Mouse (Mus musculus) testis, adult 2 months (tissue): ENCODE results near the gene Osm. TPM values are rescaled to one million over a fixed set of nuclear protein-coding genes. Genes with fewer than 3 reads are reported as not detected.

Experiments
- H3K27ac ChIP-seq: fragments of 200-500 bp; 2 replicates; pipeline ENCODE4 v1.5.1; 2012; ENCODE audit warnings: low read depth, low read length; ENCODE audit not compliant: control insufficient read depth, insufficient read depth
- H3K27me3 ChIP-seq: fragments of 200-500 bp; 2 replicates; pipeline ENCODE4 v1.6.1; 2012; ENCODE audit warnings: mild to moderate bottlenecking, low read length, moderate library complexity; ENCODE audit not compliant: control insufficient read depth, insufficient read depth
- H3K36me3 ChIP-seq: fragments of 200-500 bp; 2 replicates; pipeline ENCODE4 v1.6.1; 2012; ENCODE audit warnings: mild to moderate bottlenecking, low read length; ENCODE audit not compliant: control insufficient read depth, insufficient read depth
- H3K4me1 ChIP-seq: fragments of 200-500 bp; 2 replicates; pipeline ENCODE4 v1.6.1; 2012; ENCODE audit warnings: low read length; ENCODE audit not compliant: control insufficient read depth, insufficient read depth
- H3K4me3 ChIP-seq: fragments of 200-500 bp; 2 replicates; pipeline ENCODE4 v1.5.1; 2012; ENCODE audit warnings: low read depth, mild to moderate bottlenecking, low read length, moderate library complexity, mixed read lengths; ENCODE audit not compliant: control insufficient read depth
- CTCF ChIP-seq: fragments of 200-500 bp; IDR thresholded peaks from 2 replicates; pipeline ENCODE4 v1.5.1; 2012; ENCODE audit warnings: low read depth, mild to moderate bottlenecking, inconsistent platforms, low read length, moderate library complexity; ENCODE audit not compliant: control insufficient read depth, insufficient read depth, insufficient replicate concordance
- POLR2A ChIP-seq: fragments of 200-500 bp; IDR thresholded peaks from 2 replicates; pipeline ENCODE4 v1.6.1; 2012; ENCODE audit warnings: low read depth, mild to moderate bottlenecking, inconsistent platforms, low read length, moderate library complexity; ENCODE audit not compliant: control insufficient read depth
- polyA plus RNA-seq: library from polyadenylated mRNA; depleted of rRNA; stranded (reverse); fragments of >200 nt; gene quantifications from 2 replicates; pipeline ENCODE4 v1.2.3, GENCODE M21; 2012

Osm gene
- polyA plus RNA-seq, 1 experiment: not detected

DNA sequence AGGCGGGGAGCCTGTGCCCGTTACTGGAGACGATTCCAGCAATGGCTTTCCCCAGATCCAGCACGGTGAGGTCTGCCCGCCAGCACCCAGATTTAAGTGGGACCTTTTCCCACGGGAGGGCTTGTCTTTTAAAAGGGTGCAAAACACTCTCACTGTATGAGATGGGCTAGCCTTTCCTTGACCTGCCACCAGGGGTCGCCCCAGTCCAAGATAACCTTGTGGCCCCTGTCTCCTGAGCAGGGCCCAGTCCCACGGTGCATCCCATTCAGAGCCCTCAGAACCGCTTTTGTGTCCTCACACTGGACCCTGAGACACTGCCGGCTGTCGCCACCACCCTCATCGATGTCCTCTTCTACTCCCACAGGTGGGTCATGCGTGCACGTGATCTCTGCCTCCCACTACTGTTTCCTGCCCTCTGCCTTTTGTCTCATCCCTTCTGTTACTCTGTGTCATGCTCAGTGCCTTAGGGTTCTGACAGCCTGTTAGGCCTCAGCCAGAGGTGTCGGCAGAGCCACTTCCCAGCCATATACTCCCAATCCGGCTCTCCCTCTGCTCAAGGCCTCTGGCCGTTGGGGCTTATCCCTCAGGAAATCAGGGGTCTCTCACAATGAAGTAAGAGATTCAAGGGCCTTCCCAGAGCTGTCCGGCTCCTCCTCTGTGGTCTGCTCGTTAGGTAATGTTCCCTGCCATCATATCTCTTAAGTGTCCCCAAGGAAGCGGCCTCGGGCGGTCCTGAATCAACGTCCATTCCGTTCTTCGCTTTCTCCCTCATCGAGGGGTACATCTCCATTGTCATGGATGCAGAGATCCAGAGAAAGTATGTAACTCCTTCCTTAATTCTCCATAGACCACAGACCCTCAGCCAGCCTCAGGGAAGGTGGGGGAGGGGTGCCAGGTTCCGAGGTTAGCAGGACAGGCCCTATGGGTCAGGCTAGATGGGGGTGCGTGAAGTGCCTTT is 15.5 kb upstream of the Osm start:
- Histone ChIP-seq H3K4me1 (peaks cover 18% of the 10 kb centered on the region), H3K27ac (no peak overlapping the region), H3K27me3 (no peaks in the 10 kb centered on the region), H3K36me3 (no peaks in the 10 kb centered on the region), H3K4me3 (peak overlapping the region; percentile 12; the same call in 1 of the 2 replicates)
- TF ChIP-seq CTCF (peak; percentile 92), POLR2A (no peak)

DNA sequence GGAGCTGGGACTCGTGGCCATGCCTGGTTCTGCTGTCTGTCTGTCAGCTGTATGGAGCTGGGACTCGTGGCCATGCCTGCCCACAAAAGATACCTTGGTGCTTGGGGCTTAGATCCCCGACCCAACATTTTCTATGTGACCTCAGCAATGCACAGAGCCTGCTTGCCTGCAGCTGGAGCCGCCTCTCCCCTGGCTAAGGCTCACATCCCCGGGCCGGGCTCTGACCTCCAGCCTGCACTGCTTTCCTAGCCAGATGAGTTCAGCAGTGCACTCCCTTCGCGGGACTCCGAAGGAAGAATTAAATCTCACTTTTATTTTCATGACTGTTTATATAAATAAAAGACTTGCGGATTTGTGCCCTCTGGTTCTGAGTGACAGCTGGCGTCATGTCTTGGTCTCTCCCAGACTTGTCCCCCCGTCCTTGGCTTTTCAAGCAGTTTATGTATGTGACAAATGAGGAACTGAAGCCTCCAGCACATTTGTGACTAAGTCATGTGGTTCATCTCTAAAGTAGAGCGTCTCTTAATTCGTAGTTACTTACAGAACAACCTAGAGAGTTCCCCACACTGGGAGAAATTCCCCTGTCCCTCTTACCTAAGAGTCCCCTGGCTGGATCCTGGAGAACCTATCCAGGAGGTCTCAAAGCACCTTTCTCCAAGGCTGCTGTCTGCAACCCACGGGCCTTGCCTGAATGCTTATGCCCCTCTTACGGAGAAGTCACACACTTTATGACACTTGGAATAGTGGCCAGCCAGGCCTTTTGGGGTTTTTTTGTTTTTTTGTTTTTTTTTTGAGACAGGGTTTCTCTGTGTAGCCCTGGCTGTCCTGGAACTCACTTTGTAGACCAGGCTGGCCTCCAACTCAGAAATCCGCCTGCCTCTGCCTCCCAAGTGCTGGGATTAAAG is 13.9 kb upstream of the Osm start:
- TF ChIP-seq CTCF (no peak), POLR2A (no peak)
- no peaks in the 10 kb centered on the region for H3K27me3 ChIP-seq

DNA sequence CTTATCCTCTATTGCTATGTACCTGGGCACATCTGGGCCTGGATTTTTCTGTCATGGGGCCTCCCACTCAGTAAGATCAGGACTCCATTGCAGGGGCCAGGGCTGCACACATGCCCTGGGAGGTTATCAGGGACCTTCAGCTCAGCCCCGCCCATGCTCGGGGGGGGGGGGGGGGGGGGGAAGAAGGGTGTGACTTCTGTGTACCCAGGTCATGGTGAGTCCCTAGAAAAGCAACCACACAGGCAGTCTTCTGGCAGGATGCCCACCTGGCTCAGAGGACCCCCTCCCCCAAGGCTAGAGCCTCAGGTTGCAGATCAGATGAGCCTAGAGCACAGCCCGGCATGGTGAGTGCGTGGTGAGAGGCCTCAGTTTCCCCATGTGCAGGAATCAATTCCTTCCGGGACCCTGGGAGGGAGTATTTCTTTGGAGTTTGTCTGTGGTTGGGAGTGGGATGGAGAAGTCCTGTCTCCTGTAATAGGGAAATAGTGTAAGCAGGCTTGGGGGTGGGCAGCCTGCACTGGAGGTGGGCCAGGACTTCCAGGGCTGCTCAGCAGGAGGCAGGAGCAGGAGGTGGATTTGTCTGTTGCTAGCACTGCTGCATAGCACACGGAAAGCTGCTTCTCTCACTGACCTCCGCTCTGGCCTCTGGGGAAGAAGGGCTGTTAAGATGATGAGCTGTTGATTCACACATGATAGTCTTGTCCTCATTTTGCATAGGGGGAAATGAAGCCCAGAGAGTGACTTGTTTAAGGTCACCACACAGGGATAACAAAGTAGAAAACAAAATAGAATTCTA is 12.6 kb upstream of the Osm start:
- H3K4me3 ChIP-seq: no peak overlapping the region
- TF ChIP-seq POLR2A: no peak
- TF ChIP-seq CTCF: no peak
- H3K27ac ChIP-seq: no peak overlapping the region

More for the DNA sequence above, 13.9 kb upstream of the Osm start:
- H3K4me1 ChIP-seq: peaks cover 16% of the 10 kb centered on the region
- no peak overlapping the region for H3K4me3 ChIP-seq
- no peak overlapping the region for H3K27ac ChIP-seq
- no peaks in the 10 kb centered on the region for H3K36me3 ChIP-seq

DNA sequence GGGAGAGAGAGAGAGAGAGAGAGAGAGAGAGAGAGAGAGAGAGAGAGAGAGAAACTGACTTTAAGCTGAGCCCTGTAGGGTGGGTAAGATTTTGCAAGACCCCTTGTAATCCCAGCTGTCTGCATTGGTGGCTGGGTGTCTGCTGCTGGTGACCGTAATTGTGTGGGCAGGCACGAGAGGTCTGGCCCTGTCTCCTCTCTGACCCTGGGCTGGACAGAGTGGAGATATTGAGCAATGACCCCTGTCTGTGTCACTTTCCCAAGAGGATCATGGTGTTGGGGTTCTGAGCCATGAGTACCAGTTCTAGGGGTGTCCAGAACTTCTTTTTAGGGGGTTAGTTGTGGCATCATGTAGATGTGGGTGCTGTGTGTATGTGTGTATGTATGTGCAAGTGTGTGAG is 12.0 kb upstream of the Osm start:
- Histone ChIP-seq H3K4me3 (no peak overlapping the region), H3K27ac (no peak overlapping the region)
- TF ChIP-seq POLR2A (no peak), CTCF (no peak)

More for the DNA sequence above, 12.6 kb upstream of the Osm start:
- Histone ChIP-seq H3K36me3 (no peaks in the 10 kb centered on the region), H3K4me1 (peaks cover 8% of the 10 kb centered on the region), H3K27me3 (no peaks in the 10 kb centered on the region)

DNA sequence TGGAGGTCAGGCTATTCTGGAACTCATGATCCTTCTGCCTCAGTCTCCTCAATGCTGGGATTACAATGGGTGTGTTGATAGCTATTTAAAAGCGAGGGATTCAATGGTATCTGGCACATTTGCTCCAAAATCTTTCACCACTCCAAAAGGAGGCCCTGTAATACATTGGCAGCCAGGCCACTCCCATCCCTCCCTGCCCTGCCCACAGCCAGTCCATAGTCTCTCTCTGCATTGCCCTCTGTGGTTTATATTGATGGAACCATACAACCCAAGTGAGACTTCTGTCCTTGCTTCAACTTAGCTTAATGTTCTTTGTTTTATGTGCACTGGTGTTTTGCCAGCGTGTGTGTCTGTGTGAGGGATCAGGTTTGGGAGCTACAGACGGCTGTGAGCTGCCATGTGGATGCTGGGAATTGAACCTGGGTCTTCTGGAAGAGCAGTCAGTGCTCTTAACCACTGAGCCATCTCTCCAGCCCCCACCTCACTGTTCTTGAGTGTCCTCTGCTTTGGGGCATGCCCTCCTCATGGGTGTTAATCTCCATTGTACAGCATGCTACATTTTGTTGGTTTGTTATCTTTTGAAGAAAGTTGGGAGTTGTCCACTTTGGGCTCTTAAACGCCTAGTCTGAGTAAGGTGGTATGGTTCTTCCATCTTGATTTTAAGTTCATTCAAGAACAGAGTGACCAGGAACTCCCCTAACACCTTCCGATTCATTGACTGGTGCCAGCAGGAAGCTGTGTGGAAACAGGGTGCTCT is 9.5 kb upstream of the Osm start:
- Histone ChIP-seq H3K4me1 (peaks cover 5% of the 10 kb centered on the region), H3K27me3 (no peaks in the 10 kb centered on the region), H3K4me3 (no peak overlapping the region), H3K36me3 (no peaks in the 10 kb centered on the region), H3K27ac (no peak overlapping the region)
- TF ChIP-seq CTCF: no peak
- no peak for TF ChIP-seq POLR2A

More for the DNA sequence above, 12.0 kb upstream of the Osm start:
- Histone ChIP-seq H3K4me1 (peaks cover 8% of the 10 kb centered on the region), H3K36me3 (no peaks in the 10 kb centered on the region), H3K27me3 (no peaks in the 10 kb centered on the region)

DNA sequence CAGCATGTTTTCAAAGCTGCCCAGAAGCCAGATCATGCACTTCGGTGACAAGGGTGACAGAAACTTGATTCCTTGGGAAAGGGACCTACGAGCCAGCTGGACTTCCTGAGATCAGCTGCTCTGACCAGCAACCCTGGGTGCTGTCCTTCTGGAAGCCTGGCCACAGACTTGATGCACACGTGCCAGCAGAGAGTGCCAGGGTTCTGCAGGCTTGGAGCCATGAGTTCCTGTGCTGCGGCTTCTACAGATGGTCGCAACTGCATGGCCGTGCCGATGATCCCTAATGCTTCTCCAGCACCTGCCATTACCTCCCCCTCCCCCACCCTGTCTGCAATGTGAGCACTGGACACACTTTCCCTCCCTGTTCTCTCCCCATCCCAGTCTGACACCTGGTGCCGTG is 7.8 kb upstream of the Osm start:
- Histone ChIP-seq H3K27ac (no peak overlapping the region), H3K4me1 (peaks cover 5% of the 10 kb centered on the region), H3K4me3 (no peak overlapping the region), H3K36me3 (no peaks in the 10 kb centered on the region), H3K27me3 (no peaks in the 10 kb centered on the region)
- TF ChIP-seq CTCF (no peak), POLR2A (no peak)
